Mouse (Mus musculus) megakaryocyte, embryonic 14.5 days (primary cell): Measurements from ENCODE around the gene Vcan.

Experiments used
- FLI1 ChIP-seq: IDR thresholded peaks from 2 replicates; pipeline ENCODE4 v1.6.1; 2012; ENCODE audit warnings: low read length, inconsistent platforms, mixed read lengths
- GATA1 ChIP-seq: IDR thresholded peaks from 3 replicates; pipeline ENCODE4 v1.6.1; 2012; ENCODE audit warnings: mixed read lengths, low read length, inconsistent platforms, borderline replicate concordance

GRCm38 (mm10) chr13:89742686-89743200 lies 434 bp upstream of the Vcan start:
- TF ChIP-seq FLI1, result no peak
- no peak for TF ChIP-seq GATA1
